Mouse (Mus musculus): ENCODE measurements at regions not wholly inside any gene's neighbourhood (a gene's known extent, or its start where the extent isn't known, plus 50 kb on each side); places are given as distances from the start of the nearest gene placed in this dataset.

DNA sequence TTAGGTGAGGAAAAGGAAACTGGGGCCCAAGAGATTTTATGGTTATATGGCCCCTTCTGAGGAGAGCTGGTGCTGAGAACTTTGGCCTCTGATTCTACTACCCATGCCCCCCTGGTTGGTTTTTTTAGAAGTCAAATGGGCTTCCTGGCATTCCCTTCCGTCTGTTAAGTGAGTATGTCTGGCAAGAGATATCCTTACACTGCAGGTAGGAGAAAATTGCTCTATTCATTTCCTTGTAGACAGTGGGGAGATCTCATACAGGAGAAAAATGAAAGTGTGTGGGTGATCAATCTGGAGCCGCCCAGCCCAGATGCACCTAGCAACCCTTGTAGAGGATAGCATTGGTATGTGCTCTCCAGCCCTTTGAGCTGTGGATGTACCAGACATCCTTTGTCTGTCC lies 418.5 kb downstream of the Adra2a start:
- H3K36me3 ChIP-seq (ENCODE audit: control insufficient read depth, insufficient read depth, low read length), result no peaks in the 10 kb centered on the region
- H3K9me3 ChIP-seq (ENCODE audit: control insufficient read depth, low read length), result no peaks in the 10 kb centered on the region
- H3K9ac ChIP-seq (ENCODE audit: low read length), result no peak overlapping the region
- no peak overlapping the region for H3K27ac ChIP-seq (ENCODE audit: low read depth, low read length)
- no peak overlapping the region for H3K4me2 ChIP-seq
- no peak overlapping the region for H3K4me3 ChIP-seq (ENCODE audit: low read depth, low read length)
- no peaks in the 10 kb centered on the region for H3K27me3 ChIP-seq (ENCODE audit: control insufficient read depth, insufficient read depth, low read length)
- no peak for ATAC-seq (ENCODE audit: low FRiP score)
- H3K4me1 ChIP-seq (ENCODE audit: control insufficient read depth, insufficient read depth, low read length), result no peaks in the 10 kb centered on the region
- 93% methylated on average over 2 of the region's 2 CpGs for WGBS
- DNase-seq (ENCODE audit: low spot score, missing footprints), result no peak

DNA sequence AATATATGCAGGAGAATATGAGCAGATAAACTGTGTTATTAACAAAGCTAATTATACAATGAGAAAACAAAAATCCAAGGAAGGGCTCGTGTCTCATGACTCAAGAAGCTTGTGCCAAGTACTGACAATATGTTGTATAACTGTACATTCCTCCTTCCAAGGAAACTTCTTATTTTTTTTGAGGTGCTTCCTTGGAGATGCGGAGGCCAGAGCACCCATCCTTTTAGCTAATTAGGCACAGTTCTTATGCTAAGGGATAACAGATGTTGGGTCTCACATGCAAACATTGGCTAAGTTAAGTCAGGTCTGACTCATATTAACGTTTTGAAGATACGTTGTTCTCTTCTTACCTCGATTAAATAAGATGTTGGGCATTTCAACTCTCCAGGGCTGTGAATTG lies 426.1 kb downstream of the Adra2a start:
- Histone ChIP-seq H3K36me3 (ENCODE audit: control insufficient read depth, insufficient read depth, low read length) (no peaks in the 10 kb centered on the region), H3K4me2 (no peak overlapping the region), H3K9ac (ENCODE audit: low read length) (no peak overlapping the region), H3K27ac (ENCODE audit: low read depth, low read length) (no peak overlapping the region), H3K9me3 (ENCODE audit: control insufficient read depth, low read length) (no peaks in the 10 kb centered on the region), H3K4me3 (ENCODE audit: low read depth, low read length) (no peak overlapping the region), H3K27me3 (ENCODE audit: control insufficient read depth, insufficient read depth, low read length) (no peaks in the 10 kb centered on the region), H3K4me1 (ENCODE audit: control insufficient read depth, insufficient read depth, low read length) (no peaks in the 10 kb centered on the region)
- WGBS, result 87% methylated on average over 5 of the region's 5 CpGs
- DNase-seq (ENCODE audit: low spot score, missing footprints) (no peak), ATAC-seq (ENCODE audit: low FRiP score) (no peak)

DNA sequence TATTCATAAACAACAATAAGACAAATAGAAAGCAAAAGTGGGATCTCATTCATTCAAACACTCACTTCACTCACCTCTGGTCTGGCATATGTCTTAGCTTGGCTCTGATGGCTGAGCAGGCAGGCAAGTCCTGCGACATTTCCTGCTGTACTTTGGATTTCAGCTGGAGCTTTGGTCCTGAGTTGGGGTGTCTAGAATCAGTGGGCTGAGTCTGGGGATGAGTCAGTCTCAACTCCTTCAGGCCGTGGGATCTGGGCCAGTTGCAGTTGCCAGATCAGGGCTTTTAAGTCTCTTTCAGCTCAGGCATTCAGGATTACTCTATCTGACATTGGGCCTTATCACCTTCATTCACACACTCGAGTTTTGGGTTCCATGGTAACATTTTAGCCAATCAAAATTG lies 454.1 kb downstream of the Adra2a start:
- ATAC-seq (ENCODE audit: low FRiP score), result no peak
- H3K27me3 ChIP-seq (ENCODE audit: control insufficient read depth, insufficient read depth, low read length), result no peaks in the 10 kb centered on the region
- H3K4me1 ChIP-seq (ENCODE audit: control insufficient read depth, insufficient read depth, low read length), result no peaks in the 10 kb centered on the region
- H3K9me3 ChIP-seq (ENCODE audit: control insufficient read depth, low read length), result no peaks in the 10 kb centered on the region
- no peak for DNase-seq (ENCODE audit: low spot score, missing footprints)
- 71% methylated on average over 3 of the region's 3 CpGs for WGBS
- H3K27ac ChIP-seq (ENCODE audit: low read depth, low read length), result no peak overlapping the region
- H3K4me2 ChIP-seq, result no peak overlapping the region
- no peaks in the 10 kb centered on the region for H3K36me3 ChIP-seq (ENCODE audit: control insufficient read depth, insufficient read depth, low read length)
- no peak overlapping the region for H3K9ac ChIP-seq (ENCODE audit: low read length)
- H3K4me3 ChIP-seq (ENCODE audit: low read depth, low read length), result no peak overlapping the region

GRCm38 (mm10) chr19:54533858-54534257 lies 489.9 kb downstream of the Adra2a start:
- no peak for DNase-seq (ENCODE audit: low spot score, missing footprints)
- no peaks in the 10 kb centered on the region for H3K9me3 ChIP-seq (ENCODE audit: control insufficient read depth, low read length)
- H3K4me3 ChIP-seq (ENCODE audit: low read depth, low read length), result no peak overlapping the region
- H3K27ac ChIP-seq (ENCODE audit: low read depth, low read length), result no peak overlapping the region
- no peak overlapping the region for H3K4me2 ChIP-seq
- H3K36me3 ChIP-seq (ENCODE audit: control insufficient read depth, insufficient read depth, low read length), result no peaks in the 10 kb centered on the region
- no peak overlapping the region for H3K9ac ChIP-seq (ENCODE audit: low read length)
- no peaks in the 10 kb centered on the region for H3K27me3 ChIP-seq (ENCODE audit: control insufficient read depth, insufficient read depth, low read length)
- no peak for ATAC-seq (ENCODE audit: low FRiP score)
- H3K4me1 ChIP-seq (ENCODE audit: control insufficient read depth, insufficient read depth, low read length), result no peaks in the 10 kb centered on the region

DNA sequence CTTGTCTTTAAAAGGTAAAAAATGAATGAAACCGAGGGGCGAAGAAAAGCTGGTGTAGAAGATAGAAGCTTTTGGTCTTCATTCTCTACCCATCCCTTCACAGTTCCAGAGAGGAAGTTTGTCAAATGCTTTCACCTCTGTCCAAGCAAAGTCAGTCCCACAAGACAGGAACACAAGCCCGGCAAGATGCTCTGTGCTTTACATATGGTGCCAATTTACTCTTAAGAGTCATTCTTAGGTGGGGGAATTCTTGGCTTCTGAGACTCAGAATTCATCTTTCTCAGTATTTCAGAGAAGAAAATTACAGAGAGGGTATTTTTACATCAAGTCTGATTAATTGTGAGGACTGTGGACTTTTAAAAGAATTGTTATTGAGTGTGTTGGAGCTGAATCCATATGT lies 511.4 kb downstream of the Adra2a start:
- 94% methylated on average over 3 of the region's 3 CpGs for WGBS
- no peak for ATAC-seq (ENCODE audit: low FRiP score)
- H3K27me3 ChIP-seq (ENCODE audit: control insufficient read depth, insufficient read depth, low read length), result no peaks in the 10 kb centered on the region
- H3K4me1 ChIP-seq (ENCODE audit: control insufficient read depth, insufficient read depth, low read length), result no peaks in the 10 kb centered on the region
- H3K9me3 ChIP-seq (ENCODE audit: control insufficient read depth, low read length), result no peaks in the 10 kb centered on the region
- no peak overlapping the region for H3K4me2 ChIP-seq
- no peak overlapping the region for H3K9ac ChIP-seq (ENCODE audit: low read length)
- no peak overlapping the region for H3K4me3 ChIP-seq (ENCODE audit: low read depth, low read length)
- H3K27ac ChIP-seq (ENCODE audit: low read depth, low read length), result no peak overlapping the region
- DNase-seq (ENCODE audit: low spot score, missing footprints), result no peak
- no peaks in the 10 kb centered on the region for H3K36me3 ChIP-seq (ENCODE audit: control insufficient read depth, insufficient read depth, low read length)

- Histone ChIP-seq H3K27me3 (ENCODE audit: control insufficient read depth, insufficient read depth, low read length) (no peaks in the 10 kb centered on the region), H3K4me2 (no peak overlapping the region), H3K4me3 (ENCODE audit: low read depth, low read length) (no peak overlapping the region), H3K27ac (ENCODE audit: low read depth, low read length) (no peak overlapping the region), H3K9ac (ENCODE audit: low read length) (no peak overlapping the region), H3K9me3 (ENCODE audit: control insufficient read depth, low read length) (no peaks in the 10 kb centered on the region), H3K4me1 (ENCODE audit: control insufficient read depth, insufficient read depth, low read length) (no peaks in the 10 kb centered on the region), H3K36me3 (ENCODE audit: control insufficient read depth, insufficient read depth, low read length) (no peaks in the 10 kb centered on the region)
- 53% methylated on average over 3 of the region's 3 CpGs for WGBS
- no peak for ATAC-seq (ENCODE audit: low FRiP score)
- DNase-seq (ENCODE audit: low spot score, missing footprints), result no peak
Measured at GRCm38 (mm10) chr19:54557984-54558383, 514.0 kb downstream of the Adra2a start.

DNA sequence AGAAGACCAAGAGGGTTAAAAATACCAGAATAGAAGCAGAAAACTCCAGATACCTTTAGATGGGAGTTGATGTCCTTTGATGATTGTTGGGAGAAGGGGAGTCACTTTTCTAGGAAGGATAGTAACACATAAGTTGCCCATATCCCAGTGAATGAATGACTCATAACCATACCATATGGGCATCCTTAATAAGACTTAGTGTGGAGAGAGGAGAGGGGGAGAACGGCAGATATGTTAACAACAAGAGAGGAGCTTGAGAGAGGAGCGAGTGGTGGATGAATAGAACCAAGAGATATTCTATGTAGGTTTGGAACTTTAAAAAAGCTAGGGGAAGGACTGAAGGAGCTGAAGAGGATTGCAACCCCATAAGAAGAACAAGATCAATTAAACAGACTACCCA lies 539.6 kb downstream of the Adra2a start:
- H3K4me2 ChIP-seq, result no peak overlapping the region
- no peak for DNase-seq (ENCODE audit: low spot score, missing footprints)
- no peaks in the 10 kb centered on the region for H3K9me3 ChIP-seq (ENCODE audit: control insufficient read depth, low read length)
- ATAC-seq (ENCODE audit: low FRiP score), result no peak
- H3K4me1 ChIP-seq (ENCODE audit: control insufficient read depth, insufficient read depth, low read length), result no peaks in the 10 kb centered on the region
- no peak overlapping the region for H3K4me3 ChIP-seq (ENCODE audit: low read depth, low read length)
- H3K9ac ChIP-seq (ENCODE audit: low read length), result no peak overlapping the region
- no peaks in the 10 kb centered on the region for H3K36me3 ChIP-seq (ENCODE audit: control insufficient read depth, insufficient read depth, low read length)
- H3K27me3 ChIP-seq (ENCODE audit: control insufficient read depth, insufficient read depth, low read length), result no peaks in the 10 kb centered on the region
- 88% methylated on average over 2 of the region's 2 CpGs for WGBS
- H3K27ac ChIP-seq (ENCODE audit: low read depth, low read length), result no peak overlapping the region

GRCm38 (mm10) chr19:54584687-54585237 lies 540.8 kb downstream of the Adra2a start:
- Histone ChIP-seq H3K27ac (ENCODE audit: low read depth, low read length) (no peak overlapping the region), H3K4me3 (ENCODE audit: low read depth, low read length) (no peak overlapping the region), H3K27me3 (ENCODE audit: control insufficient read depth, insufficient read depth, low read length) (no peaks in the 10 kb centered on the region), H3K9ac (ENCODE audit: low read length) (no peak overlapping the region), H3K4me1 (ENCODE audit: control insufficient read depth, insufficient read depth, low read length) (no peaks in the 10 kb centered on the region), H3K36me3 (ENCODE audit: control insufficient read depth, insufficient read depth, low read length) (no peaks in the 10 kb centered on the region), H3K4me2 (no peak overlapping the region), H3K9me3 (ENCODE audit: control insufficient read depth, low read length) (no peaks in the 10 kb centered on the region)
- WGBS, result 61% methylated on average over 3 of the region's 3 CpGs
- ATAC-seq (ENCODE audit: low FRiP score), result no peak
- no peak for DNase-seq (ENCODE audit: low spot score, missing footprints)

DNA sequence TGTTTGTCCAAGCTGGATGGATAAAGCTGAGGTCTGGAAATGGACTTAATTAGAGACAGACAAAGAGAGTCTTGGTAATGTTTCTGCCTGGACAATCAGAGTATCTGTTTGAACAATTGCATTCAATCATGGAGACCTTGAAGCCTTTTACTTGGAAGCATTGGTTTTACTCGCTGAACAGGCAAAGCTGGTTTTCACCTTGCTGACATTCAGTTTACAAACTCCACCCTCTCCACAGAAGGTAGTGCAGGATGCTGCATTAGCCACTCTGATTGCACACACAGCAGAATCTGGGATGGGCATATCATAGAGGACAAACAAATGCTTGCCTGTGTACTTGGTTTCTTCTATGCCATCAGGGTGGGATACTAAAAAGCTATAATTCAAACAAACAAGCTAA lies 541.4 kb downstream of the Adra2a start:
- no peak overlapping the region for H3K27ac ChIP-seq (ENCODE audit: low read depth, low read length)
- ATAC-seq (ENCODE audit: low FRiP score), result no peak
- no peak overlapping the region for H3K4me3 ChIP-seq (ENCODE audit: low read depth, low read length)
- H3K9ac ChIP-seq (ENCODE audit: low read length), result no peak overlapping the region
- no peaks in the 10 kb centered on the region for H3K36me3 ChIP-seq (ENCODE audit: control insufficient read depth, insufficient read depth, low read length)
- no peaks in the 10 kb centered on the region for H3K27me3 ChIP-seq (ENCODE audit: control insufficient read depth, insufficient read depth, low read length)
- H3K4me2 ChIP-seq, result no peak overlapping the region
- H3K9me3 ChIP-seq (ENCODE audit: control insufficient read depth, low read length), result no peaks in the 10 kb centered on the region
- 76% methylated on average over 1 of the region's 1 CpGs for WGBS
- DNase-seq (ENCODE audit: low spot score, missing footprints), result no peak
- no peaks in the 10 kb centered on the region for H3K4me1 ChIP-seq (ENCODE audit: control insufficient read depth, insufficient read depth, low read length)

GRCm38 (mm10) chr19:54603345-54603744 lies 523.7 kb downstream of the Gpam start:
- Histone ChIP-seq H3K9me3 (ENCODE audit: control insufficient read depth, low read length) (no peaks in the 10 kb centered on the region), H3K27ac (ENCODE audit: low read depth, low read length) (no peak overlapping the region), H3K4me3 (ENCODE audit: low read depth, low read length) (no peak overlapping the region), H3K4me2 (no peak overlapping the region), H3K4me1 (ENCODE audit: control insufficient read depth, insufficient read depth, low read length) (no peaks in the 10 kb centered on the region), H3K36me3 (ENCODE audit: control insufficient read depth, insufficient read depth, low read length) (no peaks in the 10 kb centered on the region), H3K9ac (ENCODE audit: low read length) (no peak overlapping the region), H3K27me3 (ENCODE audit: control insufficient read depth, insufficient read depth, low read length) (no peaks in the 10 kb centered on the region)
- 93% methylated on average over 6 of the region's 6 CpGs for WGBS
- DNase-seq (ENCODE audit: low spot score, missing footprints) (no peak), ATAC-seq (ENCODE audit: low FRiP score) (no peak)
